Comparison of ENCODE assay signal across 7 mouse cellular contexts in the genomic region with DNA sequence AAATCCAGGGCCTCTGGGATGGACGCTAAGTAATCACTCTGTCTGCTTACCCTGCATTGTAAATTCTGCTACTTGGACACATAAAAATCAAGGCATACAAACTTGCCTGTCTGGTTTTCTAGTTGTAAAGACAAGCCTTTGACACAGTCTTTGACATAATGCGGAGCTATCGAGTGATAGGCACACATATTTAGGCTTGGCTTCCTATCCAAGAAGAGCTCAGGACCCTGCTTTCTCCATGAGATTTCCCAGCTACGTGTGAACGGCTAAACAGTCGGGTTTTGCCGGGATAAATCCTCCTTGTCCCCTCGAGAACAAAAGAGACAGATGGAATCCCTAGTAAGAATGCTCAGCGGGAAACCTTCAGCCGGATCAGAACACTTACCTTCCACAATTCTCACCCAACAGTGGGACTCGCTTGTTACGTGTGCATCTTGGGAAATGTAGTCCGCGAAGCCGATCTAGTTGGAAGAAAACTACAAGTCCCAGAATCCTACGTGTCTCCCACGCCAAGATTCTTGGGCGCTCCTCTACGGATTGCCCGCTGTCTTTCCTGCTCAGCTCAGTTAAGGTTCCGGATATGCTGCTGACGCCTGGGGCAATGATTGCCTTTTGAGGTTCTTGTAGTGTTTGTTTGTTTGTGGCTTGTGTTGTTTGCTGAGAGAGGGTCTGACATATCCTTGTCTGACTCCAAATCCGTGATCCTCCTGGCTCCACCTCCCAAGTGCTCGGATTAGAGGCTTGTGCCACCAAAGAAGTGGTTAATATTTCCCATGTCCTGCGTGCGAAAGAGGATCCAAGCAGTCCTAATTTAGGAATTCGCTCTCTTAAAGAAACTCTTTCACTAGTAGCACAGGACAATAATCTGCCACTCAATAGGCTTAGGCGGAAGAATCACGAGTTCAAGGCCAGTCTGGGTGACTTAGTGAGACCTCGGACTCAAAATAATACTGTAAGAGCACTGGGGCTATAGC. TPM values are rescaled to one million over a fixed set of nuclear protein-coding genes. Genes with fewer than 3 reads are reported as not detected.
DNase-seq lines count a peak whose midpoint lies in the region; ATAC-seq and TF ChIP-seq lines count a peak whose summit lies in the region.

A gene (minus strand): TSS at position 779 of the 974 bp plus-strand sequence.

- peak; percentile 67; the same call in 1 of the 2 replicates for TF ChIP-seq POLR2A in small intestine, adult 2 months (IDR thresholded peaks at IDR 0.05; ENCODE audit: low read depth, low read length)

- DNase-seq in adrenal gland, adult 2 months, result peak; percentile 88
- DNase-seq in embryo, embryonic 10.5 days (ENCODE audit: low spot score), result peak; percentile 99
- peak; percentile 71 for DNase-seq in gastrocnemius, postnatal 14 days
- peak; percentile 84 to 92 for DNase-seq in left cerebral cortex, postnatal 10 days (ENCODE audit: extremely low spot score in 1 of 2, low spot score in 2 of 2)

- 3% methylated on average over 30 of the region's 30 CpGs for WGBS in small intestine, adult 2 months

- no peaks in the 10 kb centered on the region; the same call in 1 of the 2 replicates for H3K4me1 ChIP-seq in small intestine, adult 2 months (ENCODE audit: control insufficient read depth, insufficient read depth, insufficient read length, low read length)

- peak within 1 kb of the TSS; percentile 59 for H3K4me3 ChIP-seq in small intestine, adult 2 months (ENCODE audit: low read depth, low read length)

- H3K36me3 ChIP-seq in small intestine, adult 2 months (ENCODE audit: control insufficient read depth, insufficient read depth, low read length), result peaks cover 7% of the 10 kb centered on the region

- H3K27me3 ChIP-seq in small intestine, adult 2 months (ENCODE audit: control insufficient read depth, insufficient read depth, low read length), result no peaks in the 10 kb centered on the region

- peak within 1 kb of the TSS; percentile 61 for H3K27ac ChIP-seq in small intestine, adult 2 months (ENCODE audit: insufficient read depth, low read depth, low read length)

- intact Hi-C loops in gastrocnemius, postnatal 14 days (cut with DNase I; ENCODE audit: low total_unique reads), result no loop called here
- intact Hi-C loops in left cerebral cortex, postnatal 10 days (cut with DNase I), result no loop called here

- no peak for TF ChIP-seq CTCF in small intestine, adult 2 months (IDR thresholded peaks at IDR 0.05; ENCODE audit: extremely low read depth, insufficient read length, insufficient replicate concordance, low read depth, low read length)

- peak; percentile 91 for ATAC-seq in inflammation-experienced regulatory T-cells, adult 6 months
- ATAC-seq in megakaryocyte-erythroid progenitor cell, adult 5-6 weeks (replicated peaks; ENCODE audit: low FRiP score, low TSS enrichment, poor library complexity, severe bottlenecking), result peak; percentile 83

RNA-seq across cellular contexts. Expression of the gene that starts here (rescaled TPM):
- 10 to 100 TPM; 15.1 to 28.0 TPM for total RNA-seq in adrenal gland, adult 2 months (2021)
- polyA plus RNA-seq in adrenal gland, adult 2 months (2012; rRNA removed), result 47.4 and 61.7 TPM in 2 replicates
- total RNA-seq in gastrocnemius, postnatal 14 days (2021), result 10 to 100 TPM; 10.3 to 16.6 TPM
- polyA plus RNA-seq in inflammation-experienced regulatory T-cells, adult 6 months (2017; shearing (Covaris generic)), result 10 to 100 TPM; 12.0 to 18.5 (median 14.8) TPM
- total RNA-seq in left cerebral cortex, postnatal 10 days (2021), result 10 to 100 TPM; 26.8 to 31.2 TPM
- total RNA-seq in megakaryocyte-erythroid progenitor cell, adult 5-6 weeks (2014; fragmentation: Nextera tagmentation), result 10.7 and 20.4 TPM in 2 replicates
- total RNA-seq in megakaryocyte-erythroid progenitor cell, adult 5-6 weeks (2017), result 3.4 and 7.2 TPM in 2 replicates
- 9.9 and 13.6 TPM in 2 replicates for polyA plus RNA-seq in small intestine, adult 2 months (2012; rRNA removed)

Comparison
In these comparisons a context has a peak if more than half of its experiments do, and no peak if none do; other contexts are left out.
1. Peak in every context shown above with its lines: DNase-seq, ATAC-seq, H3K4me3 ChIP-seq and H3K27ac ChIP-seq.